In genomic region chr6:20840149-20840548, GRCm38 (mm10) we compare ENCODE assay signal across 10 mouse cellular contexts.
A peak's percentile ranks its signal among the peaks of the same experiment; 100 is the strongest.
DNase-seq lines count a peak whose midpoint lies in the region; ATAC-seq and TF ChIP-seq lines count a peak whose summit lies in the region.
"Had no signal": no experiment of that assay in that cellular context is flagged by ENCODE, and none has a peak within 500 bp of the region (broad histone marks: within the 10 kb centered on the region; RNA-seq: fewer than 3 reads in every experiment).

No protein-coding gene starts in this region.

- H3K4me3 ChIP-seq in hindbrain, embryonic 11.5 days (ENCODE audit: low read depth, low read length) = no peak overlapping the region
- H3K4me3 ChIP-seq in hindbrain, embryonic 10.5 days = no peak overlapping the region
- no peak overlapping the region for H3K4me3 ChIP-seq in lung, postnatal 0 days (ENCODE audit: low read depth, low read length)
- H3K4me3 ChIP-seq: limb, embryonic 12.5 days had no signal

- H3K36me3 ChIP-seq in hindbrain, embryonic 11.5 days (ENCODE audit: control insufficient read depth, insufficient read depth, low read length) = no peaks in the 10 kb centered on the region
- H3K36me3 ChIP-seq in hindbrain, embryonic 10.5 days = no peaks in the 10 kb centered on the region
- no peaks in the 10 kb centered on the region for H3K36me3 ChIP-seq in lung, postnatal 0 days (ENCODE audit: insufficient read depth, low read length)
- H3K36me3 ChIP-seq: limb, embryonic 12.5 days had no signal

- no peak for ATAC-seq in hindbrain, embryonic 11.5 days (ENCODE audit: low FRiP score)
- ATAC-seq in lung, postnatal 0 days = no peak

- TF ChIP-seq CTCF in lung, postnatal 0 days (IDR thresholded peaks at IDR 0.05) = peak; percentile 26; the same call in 1 of the 2 replicates

- no peak overlapping the region for H3K9ac ChIP-seq in hindbrain, embryonic 11.5 days (ENCODE audit: low read depth, low read length)
- no peak overlapping the region for H3K9ac ChIP-seq in lung, postnatal 0 days (replicated peaks; ENCODE audit: low read depth)
- H3K9ac ChIP-seq: limb, embryonic 12.5 days had no signal

- H3K9me3 ChIP-seq in hindbrain, embryonic 11.5 days (ENCODE audit: control insufficient read depth, low read length) = no peaks in the 10 kb centered on the region
- no peaks in the 10 kb centered on the region for H3K9me3 ChIP-seq in hindbrain, embryonic 10.5 days
- H3K9me3 ChIP-seq in lung, postnatal 0 days (ENCODE audit: low read length) = no peaks in the 10 kb centered on the region
- H3K9me3 ChIP-seq: limb, embryonic 12.5 days had no signal

- WGBS in hindbrain, embryonic 11.5 days = 59% methylated on average over 3 of the region's 3 CpGs
- 62% methylated on average over 3 of the region's 3 CpGs for WGBS in hindbrain, embryonic 10.5 days
- 49% methylated on average over 3 of the region's 3 CpGs for WGBS in lung, postnatal 0 days

- H3K27ac ChIP-seq in hindbrain, embryonic 11.5 days (ENCODE audit: low read depth, low read length) = no peak overlapping the region
- H3K27ac ChIP-seq in hindbrain, embryonic 10.5 days = no peak overlapping the region
- no peak overlapping the region for H3K27ac ChIP-seq in lung, postnatal 0 days (ENCODE audit: low read length)
- H3K27ac ChIP-seq: limb, embryonic 12.5 days had no signal

- H3K27me3 ChIP-seq in hindbrain, embryonic 11.5 days (ENCODE audit: control insufficient read depth, insufficient read depth, low read length) = no peaks in the 10 kb centered on the region
- H3K27me3 ChIP-seq in hindbrain, embryonic 10.5 days (ENCODE audit: insufficient read depth, poor library complexity, severe bottlenecking) = no peaks in the 10 kb centered on the region
- no peaks in the 10 kb centered on the region for H3K27me3 ChIP-seq in lung, postnatal 0 days (replicated peaks; ENCODE audit: insufficient read depth, low read length)
- H3K27me3 ChIP-seq: limb, embryonic 12.5 days had no signal

- no peak overlapping the region for H3K4me2 ChIP-seq in hindbrain, embryonic 11.5 days (replicated peaks; ENCODE audit: low read depth, low read length)
- H3K4me2 ChIP-seq in lung, postnatal 0 days (replicated peaks; ENCODE audit: low read depth, low read length) = no peak overlapping the region
- H3K4me2 ChIP-seq: limb, embryonic 12.5 days had no signal

- TF ChIP-seq EP300 in lung, postnatal 0 days (IDR thresholded peaks at IDR 0.05) = no peak

- H3K4me1 ChIP-seq in hindbrain, embryonic 11.5 days (replicated peaks; ENCODE audit: control insufficient read depth, insufficient read depth, low read length) = no peaks in the 10 kb centered on the region
- no peaks in the 10 kb centered on the region for H3K4me1 ChIP-seq in hindbrain, embryonic 10.5 days (replicated peaks)
- H3K4me1 ChIP-seq in lung, postnatal 0 days (ENCODE audit: insufficient read depth, low read depth, low read length) = no peaks in the 10 kb centered on the region
- H3K4me1 ChIP-seq: limb, embryonic 12.5 days had no signal

- DNase-seq in hindbrain, embryonic 11.5 days (ENCODE audit: low spot score) = peak; percentile 5
- no peak for DNase-seq in hindbrain, embryonic 10.5 days (ENCODE audit: low spot score)
- no peak for DNase-seq in lung, postnatal 0 days (ENCODE audit: low spot score)
- DNase-seq in lung, postnatal 10 days = no peak
- DNase-seq in brain, adult 2 months (ENCODE audit: low read depth, low spot score) = peak; percentile 21
- peak; percentile 9 for DNase-seq in retina, postnatal 1 day
- DNase-seq in kidney, adult 9 months = no peak
- DNase-seq: cerebellum, postnatal 25 days; kidney, postnatal 25 days had no signal

Comparison
In these comparisons a context has a peak if more than half of its experiments do, and no peak if none do; other contexts are left out.
1. DNase-seq: peak in hindbrain, embryonic 11.5 days (single experiment), brain, adult 2 months (single experiment) and retina, postnatal 1 day (single experiment); none in hindbrain, embryonic 10.5 days (single experiment), lung, postnatal 0 days (single experiment), lung, postnatal 10 days (single experiment) and kidney, adult 9 months (single experiment).